Mouse (Mus musculus) cerebellum, adult 2 months (tissue): ENCODE measurements at regions not wholly inside any gene's neighbourhood (a gene's known extent, or its start where the extent isn't known, plus 50 kb on each side); places are given as distances from the start of the nearest gene placed in this dataset.

ENCODE experiments used
- CTCF ChIP-seq: fragments of 200-500 bp; IDR thresholded peaks from 2 replicates; pipeline ENCODE4 v1.5.1; 2011; ENCODE audit warnings: low read depth, mild to moderate bottlenecking, control low read depth, low read length, moderate library complexity, borderline replicate concordance; ENCODE audit not compliant: insufficient read depth
- POLR2A ChIP-seq: fragments of 200-500 bp; IDR thresholded peaks from 2 replicates; pipeline ENCODE4 v1.6.1; 2011; ENCODE audit warnings: low read length, control low read depth, borderline replicate concordance; ENCODE audit not compliant: insufficient read depth

DNA sequence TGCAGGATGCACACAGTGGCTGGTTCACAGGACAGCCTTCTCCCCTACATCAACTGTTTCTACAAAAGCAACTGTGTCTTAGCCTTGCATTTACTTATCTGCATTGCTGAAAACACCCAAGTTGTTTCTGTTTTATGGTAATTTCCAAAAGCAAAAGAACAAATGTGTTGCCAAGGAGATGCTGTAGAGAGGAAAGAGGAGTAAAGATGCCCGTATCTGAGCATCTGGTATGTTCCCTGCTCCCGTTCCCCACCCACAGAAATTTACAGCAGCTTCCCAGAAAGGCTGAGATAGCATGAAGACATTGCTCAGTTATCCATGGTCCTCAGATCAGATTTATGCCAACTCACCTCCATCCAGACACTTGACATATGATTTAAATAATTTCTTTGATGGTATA, 104.5 kb upstream of the Npy2r start:
- TF ChIP-seq POLR2A (no peak), CTCF (no peak)
